Mouse (Mus musculus) liver, adult 2 months (tissue): Measurements from ENCODE around the gene Alkbh8. TPM values are rescaled to one million over a fixed set of nuclear protein-coding genes. Genes with fewer than 3 reads are reported as not detected.
A peak's percentile ranks its signal among the peaks of the same experiment; 100 is the strongest.
"Not testable (repeated sequence)": the region's sequence is repeated elsewhere in the genome, so short reads cannot be mapped to it uniquely, and the experiment has no call there.

Source experiments
- DNase-seq: peaks from one replicate; pipeline ENCODE4 v3.0.0-alpha.2; 2011; ENCODE audit warnings: low read depth, low spot score; ENCODE audit errors: extremely low read depth
- H3K27ac ChIP-seq: fragments of 200-500 bp; replicated peaks from 2 replicates; pipeline ENCODE4 v1.5.1; 2012; ENCODE audit warnings: low read depth, mild to moderate bottlenecking, control low read depth, inconsistent platforms, low read length; ENCODE audit not compliant: insufficient read depth
- H3K27me3 ChIP-seq: fragments of 200-500 bp; 2 replicates; pipeline ENCODE4 v1.6.1; 2012; ENCODE audit warnings: mild to moderate bottlenecking, moderate library complexity, low read length, inconsistent platforms; ENCODE audit not compliant: control insufficient read depth, insufficient read depth
- H3K36me3 ChIP-seq: fragments of 200-500 bp; 2 replicates; pipeline ENCODE4 v1.6.1; 2012; ENCODE audit warnings: low read length, inconsistent platforms; ENCODE audit not compliant: control insufficient read depth, insufficient read depth
- H3K4me1 ChIP-seq: fragments of 200-500 bp; 2 replicates; pipeline ENCODE4 v1.6.1; 2011; ENCODE audit warnings: low read length; ENCODE audit not compliant: control insufficient read depth, insufficient read depth
- H3K4me3 ChIP-seq: fragments of 200-500 bp; 2 replicates; pipeline ENCODE4 v1.5.1; 2011; ENCODE audit warnings: low read depth, mild to moderate bottlenecking, control low read depth, low read length, moderate library complexity; ENCODE audit not compliant: insufficient read depth
- H3K79me2 ChIP-seq: fragments of 200-500 bp; 2 replicates; pipeline ENCODE4 v1.6.1; 2012; ENCODE audit warnings: inconsistent platforms, mild to moderate bottlenecking, low read length, moderate library complexity; ENCODE audit not compliant: control insufficient read depth, insufficient read depth
- H3K9ac ChIP-seq: fragments of 200-500 bp; 2 replicates; pipeline ENCODE4 v1.6.1; 2012; ENCODE audit warnings: low read depth, mild to moderate bottlenecking, control low read depth, inconsistent platforms, low read length
- CTCF ChIP-seq: fragments of 200-500 bp; IDR thresholded peaks from 2 replicates; pipeline ENCODE4 v1.5.1; 2011; ENCODE audit warnings: low read depth, low read length, control low read depth
- POLR2A ChIP-seq: fragments of 200-500 bp; IDR thresholded peaks from 2 replicates; pipeline ENCODE4 v1.6.1; 2011; ENCODE audit warnings: low read length, control low read depth; ENCODE audit not compliant: insufficient read depth; ENCODE audit errors: extremely low read depth
- WGBS: fragments of 180-500 bp; shearing (Covaris S2); methylation state at CpG from one replicate; pipeline ENCODE4 v1.1.7; 2018; 5-methylcytosine and 5-hydroxymethylcytosine counted together
- polyA plus RNA-seq: library from polyadenylated mRNA; depleted of rRNA; stranded (reverse); fragments of >200 nt; gene quantifications from 2 replicates; pipeline ENCODE4 v1.2.3, GENCODE M21; 2012
- total RNA-seq: library from RNA; depleted of rRNA; stranded (reverse); fragments of >200 nt; gene quantifications from 2 replicates; pipeline ENCODE4 v1.2.3, GENCODE M21; 2014

The Alkbh8 gene
- total and polyA plus RNA-seq, 2 experiments: 0.98 to 4.3 TPM

GRCm38 (mm10) chr9:3330737-3331384 is 4.1 kb upstream of the Alkbh8 start:
- no peaks in the 10 kb centered on the region for H3K27me3 ChIP-seq
- TF ChIP-seq POLR2A (no peak), CTCF (no peak)
- 80% methylated on average over 3 of the region's 3 CpGs for WGBS
- H3K27ac ChIP-seq: no peak overlapping the region
- H3K4me1 ChIP-seq: 0 out of 2 replicates have a peak, but pooled peaks cover 1% of the 10 kb centered on the region
- H3K4me3 ChIP-seq: no peak overlapping the region
- no peak overlapping the region for H3K9ac ChIP-seq
- H3K79me2 ChIP-seq: no peaks in the 10 kb centered on the region
- no peaks in the 10 kb centered on the region for H3K36me3 ChIP-seq
- no peak for DNase-seq

GRCm38 (mm10) chr9:3336661-3337060 is 1.7 kb downstream of the Alkbh8 start:
- Histone ChIP-seq H3K79me2 (no peaks in the 10 kb centered on the region), H3K4me1 (peaks cover 6% of the 10 kb centered on the region; the same call in 1 of the 2 replicates), H3K27me3 (no peaks in the 10 kb centered on the region), H3K36me3 (peaks cover 5% of the 10 kb centered on the region), H3K27ac (no peak overlapping the region), H3K4me3 (no peak overlapping the region), H3K9ac (no peak overlapping the region)
- TF ChIP-seq POLR2A: no peak
- TF ChIP-seq CTCF: no peak
- 44% methylated on average over 3 of the region's 3 CpGs for WGBS
- peak; percentile 79 for DNase-seq

DNA sequence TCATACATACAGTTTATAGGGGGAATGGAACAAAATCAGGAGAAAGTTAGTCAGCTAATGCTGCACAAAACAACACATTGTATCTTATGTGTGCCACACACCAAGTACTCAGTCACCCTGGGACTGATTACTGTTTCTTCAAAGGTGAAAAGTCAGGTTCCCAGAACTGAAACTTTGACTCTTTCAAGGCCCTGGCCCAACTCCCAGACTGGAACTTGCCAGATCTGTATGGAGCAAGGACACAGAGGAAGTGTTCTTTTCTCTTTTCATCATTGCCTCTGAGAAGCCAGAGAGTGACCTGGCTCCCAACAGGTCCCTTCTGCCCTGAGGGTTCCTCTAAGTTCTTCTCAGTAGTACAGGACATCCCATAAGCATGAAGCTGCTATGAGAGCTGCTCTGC is 10.2 kb downstream of the Alkbh8 start:
- no peaks in the 10 kb centered on the region for H3K27me3 ChIP-seq
- DNase-seq: peak; percentile 26
- H3K27ac ChIP-seq: no peak overlapping the region
- no peak for TF ChIP-seq CTCF
- TF ChIP-seq POLR2A: no peak
- peaks cover 28% of the 10 kb centered on the region for H3K36me3 ChIP-seq
- H3K79me2 ChIP-seq: no peaks in the 10 kb centered on the region
- no peak overlapping the region for H3K9ac ChIP-seq
- no peaks in the 10 kb centered on the region for H3K4me1 ChIP-seq
- no peak overlapping the region for H3K4me3 ChIP-seq

DNA sequence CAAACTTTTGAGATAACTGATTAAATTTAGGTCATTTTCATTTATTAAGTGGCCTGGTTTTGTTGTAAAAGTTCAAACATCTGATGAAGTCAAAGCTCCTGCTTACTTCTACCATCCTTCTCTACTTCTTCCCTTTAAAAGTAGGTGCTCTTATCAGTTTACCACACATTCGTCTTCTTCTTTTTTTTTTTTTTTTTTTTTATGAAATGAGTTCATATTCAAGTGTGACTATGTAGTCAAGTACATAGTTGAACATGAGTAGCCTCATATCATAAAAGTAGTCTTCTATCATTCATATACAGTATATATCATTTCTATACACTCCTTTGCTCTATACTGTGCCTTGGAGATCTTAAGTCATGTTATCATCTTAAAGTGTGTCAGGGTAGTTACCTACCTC is 11.0 kb downstream of the Alkbh8 start:
- TF ChIP-seq POLR2A (no peak), CTCF (no peak)
- Histone ChIP-seq H3K27ac (no peak overlapping the region), H3K4me1 (no peaks in the 10 kb centered on the region), H3K36me3 (peaks cover 33% of the 10 kb centered on the region), H3K27me3 (no peaks in the 10 kb centered on the region), H3K4me3 (no peak overlapping the region), H3K79me2 (no peaks in the 10 kb centered on the region), H3K9ac (no peak overlapping the region)
- DNase-seq: no peak
- WGBS: 73% methylated on average over 1 of the region's 1 CpGs

- Histone ChIP-seq H3K9ac (no peak overlapping the region), H3K4me1 (no peaks in the 10 kb centered on the region), H3K27me3 (no peaks in the 10 kb centered on the region), H3K4me3 (no peak overlapping the region), H3K79me2 (no peaks in the 10 kb centered on the region), H3K27ac (no peak overlapping the region), H3K36me3 (peaks cover 31% of the 10 kb centered on the region)
- DNase-seq: peak; percentile 12
- WGBS: 70% methylated on average over 1 of the region's 1 CpGs
- no peak for TF ChIP-seq POLR2A
- no peak for TF ChIP-seq CTCF
These were observed 15.1 kb downstream of the Alkbh8 start for GRCm38 (mm10) chr9:3350056-3350455.

DNA sequence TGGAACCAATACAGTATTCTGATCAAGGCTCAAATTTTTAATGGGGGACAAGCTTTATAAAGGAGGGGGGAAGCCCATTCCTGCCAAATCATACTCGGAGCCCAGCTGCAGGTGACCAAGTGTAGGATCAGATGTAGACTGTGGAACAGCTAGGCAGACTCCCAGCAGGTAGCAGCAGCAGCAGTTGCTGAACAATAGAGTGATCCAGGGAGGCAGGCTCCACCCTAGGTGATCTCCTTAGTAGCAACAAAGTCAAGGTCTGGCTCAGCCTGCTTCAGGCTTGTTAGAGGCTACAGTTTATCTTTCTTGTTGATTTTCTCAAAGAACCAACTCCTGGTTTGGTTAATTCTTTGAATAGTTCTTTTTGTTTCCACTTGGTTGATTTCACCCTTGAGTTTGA is 41.4 kb downstream of the Alkbh8 start:
- H3K4me3 ChIP-seq, H3K27ac ChIP-seq, H3K4me1 ChIP-seq, H3K79me2 ChIP-seq, DNase-seq, H3K36me3 ChIP-seq, H3K27me3 ChIP-seq, H3K9ac ChIP-seq: not testable (repeated sequence)
- WGBS: 74% methylated on average over 1 of the region's 1 CpGs
